Mouse (Mus musculus): ENCODE results near the gene Hormad1.

GRCm38 (mm10) chr3:95542171-95542570, 17.3 kb upstream of the Hormad1 start:
- TF ChIP-seq CTCF (IDR thresholded peaks at IDR 0.05; ENCODE audit: borderline replicate concordance, insufficient read depth, low read depth, low read length): no peak
- TF ChIP-seq POLR2A (IDR thresholded peaks at IDR 0.05; ENCODE audit: borderline replicate concordance, insufficient read depth, low read length): no peak

Measured in cerebellum, adult 2 months (tissue).